Mouse (Mus musculus) ES-Bruce4 (cell line): ENCODE results near the gene Ppp2r5e. TPM values are rescaled to one million over a fixed set of nuclear protein-coding genes. Genes with fewer than 3 reads are reported as not detected.

ENCODE experiments used
- H3K27ac ChIP-seq: 2 replicates; pipeline ENCODE4 v1.5.1; 2012; ENCODE audit warnings: low read length, inconsistent platforms; ENCODE audit not compliant: insufficient read depth
- H3K27me3 ChIP-seq: 2 replicates; pipeline ENCODE4 v1.6.1; 2012; ENCODE audit warnings: mild to moderate bottlenecking, low read length, inconsistent platforms; ENCODE audit not compliant: control insufficient read depth, poor library complexity, insufficient read depth, severe bottlenecking
- H3K36me3 ChIP-seq: 2 replicates; pipeline ENCODE4 v1.6.1; 2012; ENCODE audit warnings: inconsistent platforms, mild to moderate bottlenecking, low read length, moderate library complexity; ENCODE audit not compliant: control insufficient read depth, poor library complexity, insufficient read depth, severe bottlenecking
- H3K4me1 ChIP-seq: one replicate; pipeline ENCODE4 v1.8.1; 2011; ENCODE audit warnings: low read length; ENCODE audit not compliant: control insufficient read depth, insufficient read depth
- H3K4me3 ChIP-seq: 2 replicates; pipeline ENCODE4 v1.5.1; 2011; ENCODE audit warnings: low read depth, mild to moderate bottlenecking, low read length
- H3K9ac ChIP-seq: 2 replicates; pipeline ENCODE4 v1.6.1; 2012; ENCODE audit warnings: low read depth, mild to moderate bottlenecking, inconsistent platforms; ENCODE audit not compliant: poor library complexity, severe bottlenecking
- H3K9me3 ChIP-seq: replicated peaks from 2 replicates; pipeline ENCODE4 v1.6.1; 2012; ENCODE audit warnings: mild to moderate bottlenecking, low read length, inconsistent platforms; ENCODE audit not compliant: control insufficient read depth, poor library complexity, insufficient read depth, severe bottlenecking
- CTCF ChIP-seq: IDR thresholded peaks from one replicate; pipeline ENCODE4 v1.8.1; 2011; ENCODE audit warnings: low read depth, low read length
- EP300 ChIP-seq: IDR thresholded peaks from 2 replicates; pipeline ENCODE4 v1.6.1; 2011; ENCODE audit warnings: low read depth, low read length; ENCODE audit not compliant: insufficient read depth
- POLR2A ChIP-seq: IDR thresholded peaks from one replicate; pipeline ENCODE4 v1.8.1; 2011; ENCODE audit warnings: low read length; ENCODE audit not compliant: insufficient read depth
- polyA plus RNA-seq: library from polyadenylated mRNA; stranded (reverse); fragments of >200 nt; gene quantifications from 2 replicates; pipeline ENCODE4 v1.2.4, GENCODE M21; 2011; ENCODE audit warnings: low read depth; ENCODE audit not compliant: missing spikeins, insufficient read depth, insufficient read length

Gene Ppp2r5e
- polyA plus RNA-seq, 1 experiment = 51.0 TPM

DNA sequence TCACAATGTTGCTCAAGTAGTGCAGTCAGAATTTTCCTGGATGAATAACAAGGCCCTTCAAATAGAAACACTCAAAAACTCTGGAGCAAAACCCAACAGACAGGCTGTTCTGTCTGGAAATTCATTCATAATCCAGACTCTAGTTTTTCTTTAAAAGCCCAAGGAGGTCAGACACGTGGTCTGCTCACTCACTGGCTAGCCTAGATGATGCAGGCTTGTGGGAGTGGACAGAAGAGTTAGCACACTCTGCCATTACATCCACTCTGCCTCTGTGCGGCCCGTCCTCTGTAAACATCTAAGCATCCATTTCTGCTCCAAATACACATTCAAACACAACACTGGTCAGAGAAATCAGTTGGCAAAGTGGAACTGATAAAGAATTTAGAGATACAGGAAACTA lies 117.4 kb downstream of the Ppp2r5e start:
- no peak overlapping the region for H3K9ac ChIP-seq
- H3K27me3 ChIP-seq = no peaks in the 10 kb centered on the region
- H3K9me3 ChIP-seq = no peaks in the 10 kb centered on the region
- no peaks in the 10 kb centered on the region for H3K36me3 ChIP-seq
- peaks cover 2% of the 10 kb centered on the region for H3K4me1 ChIP-seq
- TF ChIP-seq POLR2A = no peak
- no peak for TF ChIP-seq EP300
- TF ChIP-seq CTCF = no peak
- H3K27ac ChIP-seq = no peak overlapping the region
- H3K4me3 ChIP-seq = no peak overlapping the region

GRCm38 (mm10) chr12:75478117-75478516 lies 117.9 kb downstream of the Ppp2r5e start:
- H3K9ac ChIP-seq = no peak overlapping the region

DNA sequence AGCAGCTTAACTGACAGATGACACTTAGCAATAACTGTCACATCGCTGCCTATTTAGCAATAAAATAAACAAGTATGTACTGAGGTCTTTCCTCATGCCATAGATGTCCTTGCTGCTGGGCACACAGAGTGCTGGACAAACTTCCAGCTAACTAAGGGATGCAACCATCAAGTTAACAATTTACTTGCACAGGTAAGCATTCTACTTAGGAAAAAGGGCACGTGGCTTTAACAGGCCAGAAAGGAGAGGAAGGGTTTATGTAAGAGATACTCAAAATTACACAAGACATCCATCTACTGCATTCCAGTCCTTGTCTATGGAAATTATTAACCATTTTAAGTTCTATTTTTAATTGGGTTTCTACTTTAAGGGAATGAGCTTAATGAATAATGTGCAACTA lies 123.0 kb downstream of the Ppp2r5e start:
- no peak overlapping the region for H3K9ac ChIP-seq
- TF ChIP-seq EP300 (no peak), POLR2A (no peak), CTCF (no peak)
- H3K4me3 ChIP-seq = no peak overlapping the region
- H3K9me3 ChIP-seq = no peaks in the 10 kb centered on the region
- no peaks in the 10 kb centered on the region for H3K27me3 ChIP-seq
- H3K27ac ChIP-seq = no peak overlapping the region
- no peaks in the 10 kb centered on the region for H3K36me3 ChIP-seq
- H3K4me1 ChIP-seq = no peaks in the 10 kb centered on the region

More at GRCm38 (mm10) chr12:75478117-75478516, 117.9 kb downstream of the Ppp2r5e start:
- H3K27ac ChIP-seq = no peak overlapping the region
- no peaks in the 10 kb centered on the region for H3K27me3 ChIP-seq
- peaks cover 2% of the 10 kb centered on the region for H3K4me1 ChIP-seq
- no peak for TF ChIP-seq POLR2A
- no peak for TF ChIP-seq EP300
- TF ChIP-seq CTCF = no peak
- no peaks in the 10 kb centered on the region for H3K36me3 ChIP-seq
- no peak overlapping the region for H3K4me3 ChIP-seq
- H3K9me3 ChIP-seq = no peaks in the 10 kb centered on the region

- TF ChIP-seq CTCF (no peak), EP300 (no peak), POLR2A (no peak)
- Histone ChIP-seq H3K27me3 (no peaks in the 10 kb centered on the region), H3K27ac (no peak overlapping the region), H3K9ac (no peak overlapping the region), H3K9me3 (no peaks in the 10 kb centered on the region), H3K4me3 (no peak overlapping the region), H3K4me1 (no peaks in the 10 kb centered on the region), H3K36me3 (no peaks in the 10 kb centered on the region)
These were observed 123.9 kb downstream of the Ppp2r5e start for GRCm38 (mm10) chr12:75472107-75472506.

DNA sequence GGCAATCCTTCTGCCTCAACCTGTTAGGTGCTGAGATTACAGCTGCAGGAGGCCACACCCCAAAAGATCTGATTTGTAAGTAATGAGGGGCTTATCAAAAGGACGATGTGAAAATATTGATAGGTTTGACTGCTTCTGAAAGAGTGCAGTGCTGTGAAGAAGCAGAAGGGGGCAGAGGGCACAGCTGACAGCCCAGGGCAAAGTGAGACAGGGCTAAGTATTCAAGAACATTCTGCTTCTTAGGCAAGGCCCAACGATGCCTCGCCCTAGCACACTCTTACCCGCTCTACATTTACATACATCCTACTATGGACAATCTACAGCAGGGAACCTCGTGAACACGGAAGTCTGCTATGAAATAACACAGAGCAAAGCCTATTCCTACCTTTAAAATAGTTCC lies 128.2 kb downstream of the Ppp2r5e start:
- no peak overlapping the region for H3K9ac ChIP-seq
- TF ChIP-seq POLR2A (no peak), CTCF (no peak), EP300 (no peak)
- peaks cover 2% of the 10 kb centered on the region; the same call in 1 of the 2 replicates for H3K36me3 ChIP-seq
- no peaks in the 10 kb centered on the region for H3K27me3 ChIP-seq
- H3K9me3 ChIP-seq = no peaks in the 10 kb centered on the region
- H3K4me3 ChIP-seq = no peak overlapping the region
- no peak overlapping the region for H3K27ac ChIP-seq
- H3K4me1 ChIP-seq = no peaks in the 10 kb centered on the region

GRCm38 (mm10) chr12:75467127-75467526 lies 128.9 kb downstream of the Ppp2r5e start:
- Histone ChIP-seq H3K4me3 (no peak overlapping the region), H3K9me3 (no peaks in the 10 kb centered on the region), H3K4me1 (no peaks in the 10 kb centered on the region), H3K9ac (no peak overlapping the region), H3K27ac (no peak overlapping the region), H3K27me3 (no peaks in the 10 kb centered on the region), H3K36me3 (peaks cover 2% of the 10 kb centered on the region; the same call in 1 of the 2 replicates)
- TF ChIP-seq CTCF (no peak), POLR2A (no peak), EP300 (no peak)
